Mouse (Mus musculus) embryo, embryonic 11 days (tissue): ENCODE results near the gene Abcc9.
"Not testable (repeated sequence)": the region's sequence is repeated elsewhere in the genome, so short reads cannot be mapped to it uniquely, and the experiment has no call there.

Experiments used
- DNase-seq: peaks from one replicate; pipeline ENCODE4 v3.0.0-alpha.2; 2015

Abcc9 gene

GRCm38 (mm10) chr6:142701161-142701560 is 954 bp downstream of the Abcc9 start:
- DNase-seq: no peak

GRCm38 (mm10) chr6:142700753-142701152 is 1.4 kb downstream of the Abcc9 start:
- no peak for DNase-seq

DNA sequence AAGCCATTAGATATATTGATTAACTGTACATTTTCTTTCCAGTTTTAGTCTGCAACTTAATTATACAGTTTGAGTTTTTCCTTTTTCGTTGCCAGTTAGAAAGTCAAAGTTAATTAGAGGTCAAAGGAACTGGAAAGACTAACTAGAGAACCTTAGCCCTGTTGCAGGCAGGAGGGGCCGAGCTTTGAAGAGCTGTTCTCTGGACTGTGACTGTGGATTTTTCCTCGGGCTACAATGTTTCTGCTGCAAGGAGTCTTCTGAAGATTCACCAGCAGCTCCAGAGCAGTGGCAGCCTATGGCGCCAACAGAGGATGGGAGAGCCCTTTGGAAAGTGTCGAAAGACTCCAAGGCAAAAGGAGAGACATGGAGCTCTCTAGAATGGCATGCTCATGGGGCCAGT is 10.0 kb downstream of the Abcc9 start:
- no peak for DNase-seq

GRCm38 (mm10) chr6:142689673-142690072 is 12.4 kb downstream of the Abcc9 start:
- DNase-seq: no peak

- no peak for DNase-seq
Observed at GRCm38 (mm10) chr6:142682985-142683691, 19.0 kb downstream of the Abcc9 start.

GRCm38 (mm10) chr6:142670021-142670420 is 32.1 kb downstream of the Abcc9 start:
- DNase-seq: no peak

- DNase-seq: no peak
Observed at GRCm38 (mm10) chr6:142669343-142669742, 32.8 kb downstream of the Abcc9 start.

GRCm38 (mm10) chr6:142668831-142669230 is 33.3 kb downstream of the Abcc9 start:
- no peak for DNase-seq

- no peak for DNase-seq
Observed at GRCm38 (mm10) chr6:142668419-142668766, 33.7 kb downstream of the Abcc9 start.

DNA sequence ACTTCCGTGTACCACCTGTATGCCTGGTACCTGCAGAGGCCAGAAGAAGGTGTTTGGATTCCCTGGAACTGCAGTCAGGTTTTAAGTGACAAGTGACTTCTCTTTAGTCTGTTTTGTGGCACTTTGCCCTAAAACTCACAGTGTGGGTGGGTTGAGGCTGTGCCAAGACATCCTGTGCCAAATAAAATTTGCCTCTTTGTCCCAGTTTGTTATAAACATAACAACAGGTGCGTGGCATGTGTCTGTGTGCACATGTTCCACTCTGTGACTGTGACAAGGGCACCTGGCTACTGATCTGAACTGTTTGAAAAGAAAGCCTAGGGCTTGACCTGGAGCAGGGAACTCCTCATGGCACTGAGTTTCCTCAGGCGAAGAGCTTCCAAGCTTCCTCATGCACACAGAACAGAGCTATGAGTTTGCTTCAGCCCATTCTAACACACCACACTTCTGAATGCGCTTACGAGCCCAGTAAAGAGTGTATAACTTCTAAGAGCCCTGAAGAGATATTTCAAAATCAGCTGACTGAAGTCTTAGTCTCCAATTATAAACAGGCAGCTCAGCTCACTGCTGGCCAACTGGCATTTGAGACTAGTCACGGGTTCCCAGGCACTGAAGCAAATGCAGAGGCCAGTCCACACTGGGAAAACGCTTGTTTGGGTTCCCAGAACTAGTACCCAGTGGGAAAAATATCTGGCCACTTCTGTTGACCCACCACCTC is 34.3 kb downstream of the Abcc9 start:
- DNase-seq: no peak

DNA sequence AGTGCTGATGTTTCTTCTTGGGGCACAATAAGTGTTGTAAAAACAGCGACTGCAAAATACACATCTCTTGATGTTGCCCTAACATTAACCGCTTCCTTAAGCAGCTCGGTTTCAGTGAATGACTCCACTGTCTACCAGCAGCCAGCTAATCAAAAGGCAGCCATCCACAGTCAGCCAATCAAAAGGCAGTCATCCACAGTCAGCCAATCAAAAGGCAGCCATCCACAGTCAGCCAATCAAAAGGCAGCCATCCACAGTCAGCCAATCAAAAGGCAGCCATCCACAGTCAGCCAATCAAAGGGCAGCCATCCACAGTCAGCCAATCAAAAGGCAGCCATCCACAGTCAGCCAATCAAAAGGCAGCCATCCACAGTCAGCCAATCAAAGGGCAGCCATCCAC is 40.1 kb downstream of the Abcc9 start:
- DNase-seq: not testable (repeated sequence)

- peak; percentile 42 for DNase-seq
Observed at GRCm38 (mm10) chr6:142659038-142659437, 43.1 kb downstream of the Abcc9 start.

- no peak for DNase-seq
Observed at GRCm38 (mm10) chr6:142654561-142654960, 47.6 kb downstream of the Abcc9 start.

GRCm38 (mm10) chr6:142652175-142652574 is 49.9 kb downstream of the Abcc9 start:
- DNase-seq: no peak

DNA sequence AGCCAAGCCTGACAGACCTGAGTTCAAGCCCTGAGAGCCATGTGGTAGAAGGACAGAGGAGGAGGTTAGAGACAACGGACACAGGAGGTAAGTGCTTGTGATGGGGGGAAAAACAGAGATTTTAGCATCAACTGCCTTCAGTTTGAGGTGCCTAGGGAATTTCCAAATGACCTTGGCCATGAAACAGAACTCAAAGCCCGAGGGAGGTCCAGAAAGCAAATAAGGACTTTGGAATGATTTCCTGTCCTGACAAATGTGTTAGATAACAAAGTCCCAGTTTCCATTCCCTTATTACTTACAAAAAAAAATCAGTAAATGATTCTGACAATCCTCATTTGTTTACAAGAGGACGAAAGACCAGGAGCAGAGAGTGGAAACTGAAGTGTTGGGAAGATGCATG is 52.8 kb downstream of the Abcc9 start:
- no peak for DNase-seq

- DNase-seq: no peak
Observed at GRCm38 (mm10) chr6:142645474-142645873, 56.6 kb downstream of the Abcc9 start.

- no peak for DNase-seq
Observed at GRCm38 (mm10) chr6:142639301-142639700, 62.8 kb downstream of the Abcc9 start.

- DNase-seq: peak; percentile 10
Observed at GRCm38 (mm10) chr6:142635654-142636053, 66.5 kb downstream of the Abcc9 start.

DNA sequence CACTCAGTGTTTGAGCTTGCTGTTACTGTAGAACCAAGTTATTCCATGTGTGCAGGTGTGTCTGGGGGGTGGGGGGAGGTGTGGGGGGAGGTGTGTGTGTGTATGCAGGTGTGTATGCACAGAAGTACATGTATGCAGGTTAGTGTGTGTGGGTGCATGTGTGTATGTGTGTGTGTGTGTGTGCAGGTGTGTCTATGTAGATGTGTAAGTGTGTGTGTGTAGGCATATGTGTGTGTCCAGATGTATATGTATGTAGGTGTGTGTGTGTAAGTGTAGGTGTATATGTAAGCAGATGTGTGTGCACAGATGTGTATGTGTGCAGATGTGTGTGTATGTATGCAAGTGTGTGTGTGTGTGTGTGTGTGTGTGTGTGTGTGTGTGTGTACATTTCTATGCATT is 66.9 kb downstream of the Abcc9 start:
- DNase-seq: no peak

DNA sequence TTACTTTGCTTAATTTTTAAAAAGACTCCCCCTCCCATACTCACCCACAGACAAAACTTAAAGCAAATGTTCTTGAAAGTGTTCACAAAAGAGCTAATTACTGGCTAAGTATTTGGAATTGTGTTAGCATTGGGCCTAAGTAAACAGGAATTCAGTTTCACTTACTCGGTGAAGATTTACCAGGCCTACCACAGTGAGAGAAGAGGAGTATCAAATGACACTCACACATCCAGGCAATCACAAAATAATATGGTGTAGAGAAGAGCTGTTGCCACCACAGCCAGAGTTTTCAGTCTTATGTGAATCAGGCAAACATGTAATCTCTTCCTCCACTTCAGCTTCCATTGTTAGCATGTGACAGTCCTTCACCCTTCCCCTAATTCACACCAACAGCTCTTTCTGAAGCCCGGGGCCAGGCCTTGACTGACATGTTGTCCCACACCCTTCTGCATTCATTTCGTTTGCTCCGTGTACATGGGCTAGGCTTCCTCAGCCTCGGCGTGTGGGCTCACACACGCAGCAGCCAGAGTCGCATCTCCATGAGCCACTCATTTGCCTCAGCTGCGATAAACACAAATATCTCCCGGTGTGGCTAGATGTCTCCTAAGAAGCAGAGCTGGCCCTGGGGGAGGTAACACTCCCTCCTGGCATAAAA is 67.5 kb downstream of the Abcc9 start:
- no peak for DNase-seq

- no peak for DNase-seq
Observed at GRCm38 (mm10) chr6:142623351-142623750, 78.8 kb downstream of the Abcc9 start.

GRCm38 (mm10) chr6:142616659-142617058 is 85.5 kb downstream of the Abcc9 start:
- no peak for DNase-seq

- no peak for DNase-seq
Observed at GRCm38 (mm10) chr6:142614324-142614723, 87.8 kb downstream of the Abcc9 start.

- DNase-seq: no peak
Observed at GRCm38 (mm10) chr6:142612366-142612765, 89.7 kb downstream of the Abcc9 start.
